Mouse (Mus musculus): ENCODE measurements around the gene Olfr44. TPM values are rescaled to one million over a fixed set of nuclear protein-coding genes. Genes with fewer than 3 reads are reported as not detected.

The Olfr44 gene
- total RNA-seq (2015) (not detected in 2 replicates), total RNA-seq (2017) (not detected in 2 replicates)

DNA sequence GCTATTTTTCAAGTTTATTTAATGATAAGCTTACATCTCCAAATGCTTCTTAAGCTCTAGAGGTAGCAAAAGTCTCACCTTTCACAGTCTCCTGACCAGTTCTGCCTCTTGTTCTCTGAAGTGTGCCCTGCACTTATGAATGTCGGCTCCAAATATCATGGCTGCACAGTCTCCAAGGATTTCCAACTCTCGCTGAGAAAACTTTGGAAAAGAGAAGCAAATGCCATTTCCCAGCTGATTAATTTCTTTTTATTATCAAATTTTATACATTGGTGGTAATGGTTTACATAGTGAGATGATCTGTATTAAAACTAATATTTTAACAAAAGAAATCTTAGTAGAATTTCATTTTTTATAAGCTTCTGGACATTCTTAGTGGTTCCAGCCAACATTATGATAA is at the start of gene Olfr44:
Gene Olfr44 (minus strand): TSS at position 101 of the 400 bp plus-strand sequence.
- ATAC-seq (ENCODE audit: poor library complexity, severe bottlenecking) = no peak

DNA sequence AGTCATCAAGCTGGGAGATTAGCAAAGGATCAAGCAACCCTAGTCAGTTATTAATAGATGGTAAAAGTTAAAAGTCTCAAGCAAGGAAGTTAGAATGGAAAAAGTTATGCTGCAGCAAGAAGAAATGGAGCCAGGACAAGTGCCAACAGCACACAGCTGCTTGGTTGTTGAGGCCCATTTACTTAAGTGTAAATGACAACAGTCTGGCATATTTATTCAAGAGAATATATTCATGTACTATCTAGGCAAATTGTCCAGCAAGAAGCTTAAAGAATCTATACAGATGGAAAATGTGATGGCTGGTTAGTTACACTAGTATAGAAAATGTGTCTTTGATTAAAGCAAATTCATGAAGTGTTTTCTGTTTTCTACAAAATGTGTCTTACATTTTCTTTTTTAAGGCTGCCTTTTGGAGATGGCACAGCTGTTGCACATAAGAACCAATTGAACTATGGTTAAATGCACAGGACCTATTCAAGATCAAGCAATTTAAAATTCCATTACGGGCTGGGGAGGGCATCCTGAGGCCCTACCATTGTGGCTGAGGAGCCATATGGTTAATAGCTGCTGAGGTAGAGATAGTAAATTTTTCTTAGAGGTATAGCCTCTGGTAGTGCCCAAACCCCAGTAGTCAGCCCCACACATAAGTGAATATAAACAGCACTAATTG is 30.0 kb upstream of the Olfr44 start:
- ATAC-seq (ENCODE audit: poor library complexity, severe bottlenecking) = no peak

DNA sequence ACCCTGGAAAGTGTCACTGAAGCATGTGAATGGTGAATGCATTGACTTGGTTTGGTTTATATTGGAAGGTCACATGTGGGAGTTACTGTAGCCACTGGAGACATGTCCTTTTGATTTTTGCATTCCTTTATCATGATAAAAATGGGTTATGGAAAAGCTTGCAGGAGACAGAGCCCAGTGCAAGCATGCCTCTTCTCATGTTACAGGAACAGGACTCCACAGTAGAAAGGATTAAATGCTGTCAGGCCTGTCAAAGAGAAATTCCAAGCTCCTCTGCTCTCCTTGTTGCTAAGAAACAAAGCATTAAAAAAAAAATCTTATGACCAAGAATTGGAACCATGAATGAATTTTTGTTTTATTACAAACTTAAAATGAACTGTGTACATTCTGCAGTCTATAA is 24.8 kb upstream of the Olfr44 start:
- ATAC-seq (ENCODE audit: poor library complexity, severe bottlenecking) = no peak

DNA sequence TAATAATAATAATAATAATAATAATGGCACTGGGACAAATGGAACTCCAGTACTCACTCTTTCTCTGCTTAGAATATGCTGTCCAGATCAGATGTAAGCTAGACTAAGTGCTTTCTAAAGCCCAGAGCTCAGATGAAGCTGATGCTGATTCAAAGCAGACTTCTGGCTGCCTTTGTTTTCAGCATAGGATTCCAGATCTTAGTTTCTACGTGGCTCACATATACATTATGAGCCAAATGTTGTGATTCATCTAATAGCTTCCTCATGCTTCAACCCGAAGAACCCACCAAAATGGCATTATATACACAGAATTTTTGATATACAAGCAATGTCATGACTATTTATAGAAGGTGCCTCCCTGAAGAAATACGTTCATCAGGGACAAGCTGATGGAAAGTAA is 21.7 kb upstream of the Olfr44 start, which contains the start of gene Olfr957:
Gene Olfr957 (minus strand): TSS at position 279 of the 400 bp plus-strand sequence.
- ATAC-seq (ENCODE audit: poor library complexity, severe bottlenecking) = no peak

DNA sequence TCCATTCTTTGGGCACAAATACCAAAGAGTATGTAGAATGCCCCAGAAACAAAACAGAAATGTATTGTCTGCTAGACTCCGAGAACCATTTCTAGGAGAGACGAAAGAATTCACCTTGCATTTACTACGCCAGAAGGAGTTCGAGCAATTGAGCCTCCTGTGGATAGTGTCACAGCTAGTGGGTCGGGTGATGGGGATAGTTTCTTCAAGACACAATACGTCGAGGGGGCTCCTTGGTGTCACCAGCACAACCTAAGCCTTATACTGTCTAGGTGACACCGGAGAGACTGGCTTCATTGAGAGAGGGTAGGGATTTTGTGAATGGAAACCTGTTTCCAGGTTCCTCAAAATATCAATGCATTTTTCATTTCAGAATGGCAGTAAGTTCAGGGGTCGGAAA is 15.6 kb upstream of the Olfr44 start:
- no peak for ATAC-seq (ENCODE audit: poor library complexity, severe bottlenecking)

DNA sequence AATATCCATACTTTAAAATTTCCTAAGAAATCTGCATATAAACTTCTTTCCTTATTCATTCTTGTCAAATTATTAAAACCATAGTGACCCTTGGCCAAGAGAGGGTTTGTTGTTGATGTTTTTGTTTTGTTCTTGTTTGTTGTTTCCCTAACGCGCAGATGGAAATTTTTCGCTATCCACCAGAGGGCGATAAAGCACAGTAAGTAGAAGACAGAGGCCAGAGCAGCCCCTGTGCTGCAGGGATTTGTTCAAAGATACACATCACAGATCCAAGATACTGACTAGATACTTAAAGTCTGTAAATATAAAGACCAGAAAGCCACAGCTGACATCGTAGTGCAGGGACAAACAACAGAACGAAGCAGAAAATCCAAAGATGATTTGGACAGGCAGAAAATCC is 15.2 kb upstream of the Olfr44 start:
- peak; percentile 67 for ATAC-seq (ENCODE audit: poor library complexity, severe bottlenecking)

DNA sequence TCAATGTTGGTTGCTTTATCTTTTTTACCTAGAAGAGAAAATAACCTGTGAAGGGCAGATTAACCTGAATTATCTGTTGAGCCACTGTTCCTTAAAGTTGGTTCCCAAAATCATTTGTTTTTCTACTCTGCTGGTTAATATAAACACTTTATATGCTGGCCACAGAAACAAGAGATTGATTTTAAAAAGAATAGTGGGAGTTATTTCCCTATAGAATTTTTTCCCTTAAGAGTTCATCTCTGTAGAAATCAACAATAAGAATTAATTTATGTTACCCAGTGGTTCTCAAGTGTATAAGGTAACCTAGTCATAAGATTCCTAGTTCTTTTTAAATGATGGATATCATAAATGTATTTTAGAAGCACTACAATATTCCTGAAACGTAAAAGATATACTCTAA is 22.0 kb downstream of the Olfr44 start, which contains the start of gene Olfr955:
Gene Olfr955 (minus strand): TSS at position 101 of the 400 bp plus-strand sequence.
- ATAC-seq (ENCODE audit: poor library complexity, severe bottlenecking) = no peak

DNA sequence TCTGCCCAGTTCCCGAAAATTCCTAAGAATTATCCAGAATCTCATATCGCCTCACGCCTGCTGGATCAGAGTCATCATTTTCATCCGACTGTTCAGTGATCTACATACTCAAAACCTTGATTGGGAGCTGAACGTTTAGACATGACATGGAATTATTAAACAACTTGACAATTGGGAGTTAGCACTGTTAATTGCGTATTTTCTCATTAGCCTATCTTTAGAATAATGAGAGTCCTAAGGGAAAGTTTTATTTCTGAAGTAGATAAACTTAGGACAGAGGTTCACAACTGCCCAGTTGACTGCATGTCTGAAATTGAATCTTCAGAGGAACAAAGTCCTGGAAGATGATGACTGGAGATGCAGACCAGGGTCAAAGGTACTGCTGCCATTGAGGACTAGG is 37.4 kb downstream of the Olfr44 start, which contains the start of gene Olfr954:
Gene Olfr954 (plus strand): TSS at position 301 of the 400 bp plus-strand sequence.
- no peak for ATAC-seq (ENCODE audit: poor library complexity, severe bottlenecking)

Other genes with a start within 250 kb of the Olfr44 start
- not detected in 2 replicates for gene Olfr1537, start 244.0 kb downstream of the Olfr44 start, total RNA-seq (2015)
- not detected in 2 replicates for gene Olfr1537, start 244.0 kb downstream of the Olfr44 start, total RNA-seq (2017)
- not detected in 2 replicates for gene Olfr945, start 217.2 kb downstream of the Olfr44 start, total RNA-seq (2015)
- not detected in 2 replicates for gene Olfr945, start 217.2 kb downstream of the Olfr44 start, total RNA-seq (2017)
- not detected in 2 replicates for gene Olfr948, start 167.9 kb downstream of the Olfr44 start, total RNA-seq (2015)
- not detected in 2 replicates for gene Olfr948, start 167.9 kb downstream of the Olfr44 start, total RNA-seq (2017)
- not detected in 2 replicates for gene Olfr951, start 106.6 kb downstream of the Olfr44 start, total RNA-seq (2015)
- not detected in 2 replicates for gene Olfr951, start 106.6 kb downstream of the Olfr44 start, total RNA-seq (2017)
- gene Olfr952, start 66.8 kb downstream of the Olfr44 start, total RNA-seq (2015) = not detected in 2 replicates
- gene Olfr952, start 66.8 kb downstream of the Olfr44 start, total RNA-seq (2017) = not detected in 2 replicates
- not detected in 2 replicates for gene Olfr954, start 37.3 kb downstream of the Olfr44 start, total RNA-seq (2015)
- gene Olfr954, start 37.3 kb downstream of the Olfr44 start, total RNA-seq (2017) = not detected in 2 replicates
- not detected in 2 replicates for gene Olfr955, start 22.1 kb downstream of the Olfr44 start, total RNA-seq (2015)
- not detected in 2 replicates for gene Olfr955, start 22.1 kb downstream of the Olfr44 start, total RNA-seq (2017)
- not detected in 2 replicates for gene Olfr957, start 21.8 kb upstream of the Olfr44 start, total RNA-seq (2015)
- not detected in 2 replicates for gene Olfr957, start 21.8 kb upstream of the Olfr44 start, total RNA-seq (2017)
- not detected in 2 replicates for gene Olfr958, start 60.1 kb upstream of the Olfr44 start, total RNA-seq (2015)
- gene Olfr958, start 60.1 kb upstream of the Olfr44 start, total RNA-seq (2017) = not detected in 2 replicates
- not detected in 2 replicates for gene Olfr959, start 81.6 kb upstream of the Olfr44 start, total RNA-seq (2015)
- gene Olfr959, start 81.6 kb upstream of the Olfr44 start, total RNA-seq (2017) = not detected in 2 replicates
- gene AW551984, start 110.4 kb upstream of the Olfr44 start, total RNA-seq (2015) = 0.14 and 0.74 TPM in 2 replicates
- 0.11 and 0.37 TPM in 2 replicates for gene AW551984, start 110.4 kb upstream of the Olfr44 start, total RNA-seq (2017)
- not detected in 2 replicates for gene Olfr148, start 116.7 kb upstream of the Olfr44 start, total RNA-seq (2015)
- not detected in 2 replicates for gene Olfr148, start 116.7 kb upstream of the Olfr44 start, total RNA-seq (2017)
- gene Olfr960, start 127.4 kb upstream of the Olfr44 start, total RNA-seq (2015) = not detected in 2 replicates
- not detected in 2 replicates for gene Olfr960, start 127.4 kb upstream of the Olfr44 start, total RNA-seq (2017)
- gene Olfr961, start 151.1 kb upstream of the Olfr44 start, total RNA-seq (2015) = 0.13 TPM in 1 of 2 replicates, not detected in the other
- not detected in 2 replicates for gene Olfr961, start 151.1 kb upstream of the Olfr44 start, total RNA-seq (2017)
- gene Olfr963, start 173.2 kb upstream of the Olfr44 start, total RNA-seq (2015) = not detected in 2 replicates
- gene Olfr963, start 173.2 kb upstream of the Olfr44 start, total RNA-seq (2017) = not detected in 2 replicates
- gene Olfr149, start 213.1 kb upstream of the Olfr44 start, total RNA-seq (2015) = not detected in 2 replicates
- not detected in 2 replicates for gene Olfr149, start 213.1 kb upstream of the Olfr44 start, total RNA-seq (2017)
- not detected in 2 replicates for gene Olfr965, start 217.4 kb upstream of the Olfr44 start, total RNA-seq (2015)
- gene Olfr965, start 217.4 kb upstream of the Olfr44 start, total RNA-seq (2017) = 1.5 TPM in 1 of 2 replicates, not detected in the other
- not detected in 2 replicates for gene Olfr150, start 237.0 kb upstream of the Olfr44 start, total RNA-seq (2015)
- not detected in 2 replicates for gene Olfr150, start 237.0 kb upstream of the Olfr44 start, total RNA-seq (2017)

All from megakaryocyte, adult 5-6 weeks (primary cell).